Mouse (Mus musculus) cerebellum, postnatal 4 days (tissue): Measurements from ENCODE around the gene Man1c1.

Experiments
- DNase-seq, 2 experiments: peaks; one replicate each; pipeline ENCODE4 v3.0.0; 2022; ENCODE audit warnings: low spot score in 2 of 2, mixed read lengths in 1 of 2

Gene Man1c1

DNA sequence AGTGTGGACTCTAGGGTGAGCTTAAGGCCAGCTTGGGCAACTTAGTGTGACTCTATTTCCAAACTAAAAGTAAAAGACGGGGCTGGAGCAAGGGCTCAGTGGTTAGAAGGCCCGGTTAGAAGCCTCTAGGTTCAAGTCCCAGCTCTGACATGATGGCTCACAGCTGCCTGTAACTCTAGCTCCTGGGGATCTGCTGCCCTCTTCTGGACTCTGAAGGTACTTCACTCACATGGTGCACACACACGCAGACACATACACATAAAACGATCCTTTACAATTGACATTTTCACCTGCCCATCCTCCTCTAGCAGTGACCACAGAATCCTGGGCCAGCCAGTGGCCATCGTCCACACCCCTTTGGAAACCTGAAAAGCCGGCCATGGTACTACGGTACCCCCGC lies 154.2 kb downstream of the Man1c1 start:
- no peak for DNase-seq

GRCm38 (mm10) chr4:134548169-134548938 lies 155.7 kb downstream of the Man1c1 start:
- no peak for DNase-seq

DNA sequence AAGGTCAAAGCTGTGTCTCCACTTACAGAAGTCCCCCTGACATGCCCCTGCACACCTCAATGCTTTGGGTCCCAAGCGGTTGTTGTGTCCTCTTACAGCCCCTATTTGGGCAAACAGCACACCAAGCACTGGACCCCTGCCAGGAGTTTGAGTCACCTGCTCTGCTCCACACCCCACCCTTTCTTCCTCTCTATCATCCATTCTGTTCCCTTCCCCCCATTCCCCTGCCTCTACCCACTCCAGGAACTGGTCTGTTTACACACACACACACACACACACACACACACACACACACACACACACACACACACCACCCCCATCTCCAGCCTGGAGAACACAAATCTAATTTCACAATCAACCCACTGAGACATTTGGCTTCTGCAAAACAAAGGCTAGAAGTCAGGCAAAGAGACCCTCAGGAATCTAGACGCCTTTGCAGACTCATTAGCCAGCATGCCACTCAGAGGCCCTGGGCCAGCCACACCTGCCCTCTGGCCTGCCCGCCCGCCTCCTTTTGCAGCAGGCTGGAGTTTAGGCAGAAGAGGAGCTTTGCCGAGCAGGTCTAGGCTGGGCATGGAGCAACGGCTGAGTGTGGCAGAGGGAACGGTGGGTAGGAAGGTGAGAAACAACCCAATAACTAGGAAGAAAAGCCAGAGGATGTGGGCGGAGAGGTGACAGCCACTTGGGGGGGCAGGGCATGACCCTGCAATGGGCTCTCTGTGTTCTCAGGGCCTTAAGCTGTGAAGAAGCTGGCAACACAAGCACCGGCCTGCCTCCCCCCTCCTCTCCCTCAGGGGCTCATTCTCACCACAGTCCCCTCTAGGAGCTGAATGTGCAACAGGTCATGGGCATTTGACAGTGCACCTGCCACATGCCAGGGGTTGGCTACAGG lies 157.0 kb downstream of the Man1c1 start:
- DNase-seq: no peak

DNA sequence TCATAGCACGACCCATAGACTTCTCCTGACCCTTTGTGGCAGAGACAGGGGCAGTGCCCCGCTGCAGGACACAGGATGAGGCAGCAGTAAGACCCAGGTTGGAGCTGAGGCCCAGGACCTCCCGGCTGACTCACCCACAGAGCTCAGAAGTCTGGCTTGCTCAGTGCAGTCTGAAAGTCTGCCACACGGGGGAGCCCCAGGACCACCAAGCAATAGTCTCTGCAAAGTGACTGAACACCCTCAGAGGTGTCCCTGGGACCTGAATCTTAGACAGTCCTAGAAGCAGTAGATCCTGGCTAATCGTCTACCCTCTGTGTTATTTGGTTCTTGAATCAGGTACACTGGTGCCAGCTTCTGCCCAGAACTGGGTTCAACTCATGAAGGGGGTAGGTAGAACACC lies 160.8 kb downstream of the Man1c1 start:
- DNase-seq: peak; percentile 98

- no peak for DNase-seq
These were observed 161.4 kb downstream of the Man1c1 start for GRCm38 (mm10) chr4:134542726-134543125.

DNA sequence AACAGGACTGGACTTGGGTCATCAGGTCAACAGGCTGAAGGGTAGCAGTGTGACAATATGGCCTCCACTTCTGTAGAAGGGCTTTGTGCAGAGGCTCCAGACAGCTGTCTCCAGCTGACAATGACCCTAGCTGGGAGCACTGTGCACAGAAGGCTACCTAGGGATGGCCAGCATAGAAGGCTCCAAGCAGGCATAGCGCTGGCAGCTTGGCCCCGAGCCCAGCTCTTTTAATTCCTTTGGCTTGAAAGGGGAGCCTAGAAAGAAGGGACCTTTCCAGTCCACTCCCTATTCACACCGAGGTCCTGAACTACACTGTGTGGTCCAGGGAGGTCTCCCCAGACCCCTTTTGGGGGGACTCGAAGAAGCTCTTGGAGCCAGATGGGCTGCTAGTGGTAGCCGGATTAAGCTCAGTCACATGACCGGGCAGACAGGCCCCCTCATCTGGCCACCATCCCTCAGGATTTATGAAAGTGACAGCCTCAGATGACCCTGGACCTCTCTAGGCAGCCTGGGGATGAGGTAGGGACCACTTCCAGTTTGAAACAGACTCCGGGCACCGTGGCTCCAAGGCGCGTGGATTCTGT lies 165.0 kb downstream of the Man1c1 start:
- no peak for DNase-seq

GRCm38 (mm10) chr4:134535787-134536151 lies 168.3 kb downstream of the Man1c1 start:
- no peak for DNase-seq

DNA sequence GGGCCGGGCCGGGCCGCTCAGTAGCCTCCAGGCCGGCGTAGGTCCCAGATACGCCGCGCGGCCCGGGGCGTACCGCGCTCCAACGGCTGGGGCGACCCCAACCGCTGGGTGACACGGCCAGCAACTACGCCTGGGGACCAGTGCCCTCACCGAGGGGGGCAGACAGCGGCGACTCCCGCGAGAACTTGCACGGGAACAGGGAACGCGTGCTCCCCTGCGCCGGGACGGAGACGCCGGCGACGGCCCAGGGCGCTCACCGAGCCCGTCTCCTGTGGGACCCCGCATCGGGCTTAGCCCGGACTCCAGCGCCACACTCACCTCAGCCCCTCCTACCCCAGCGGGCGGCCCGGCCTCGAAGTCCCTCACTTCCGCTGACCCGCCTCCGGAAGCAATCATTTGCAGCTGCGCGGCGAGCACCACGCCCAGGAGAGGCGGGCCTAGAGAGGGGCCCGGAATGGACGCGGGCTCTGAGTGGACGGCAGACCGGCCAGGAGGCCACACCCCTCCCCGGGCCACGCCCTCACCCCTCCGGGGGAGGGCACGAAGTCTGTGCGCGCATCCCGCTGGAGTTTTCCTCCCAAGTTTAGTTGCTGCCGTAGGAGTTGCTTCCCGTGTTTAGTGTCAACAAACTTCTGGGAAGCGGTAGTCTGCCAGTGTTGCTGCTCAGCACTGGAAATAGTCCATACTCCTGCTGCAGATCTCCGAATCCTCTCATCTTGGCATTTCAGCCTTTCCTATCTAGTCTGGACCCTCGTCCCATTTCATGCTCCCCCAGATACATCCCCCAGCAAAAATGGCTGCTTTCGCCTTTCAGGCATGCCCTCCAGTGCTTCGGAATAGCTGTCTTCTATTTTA lies 168.9 kb downstream of the Man1c1 start, which contains the start of gene Mtfr1l:
TSS of gene Mtfr1l (minus strand) at position 456 of the 855 bp plus-strand sequence.
- peak; percentile 82 to 93 for DNase-seq

DNA sequence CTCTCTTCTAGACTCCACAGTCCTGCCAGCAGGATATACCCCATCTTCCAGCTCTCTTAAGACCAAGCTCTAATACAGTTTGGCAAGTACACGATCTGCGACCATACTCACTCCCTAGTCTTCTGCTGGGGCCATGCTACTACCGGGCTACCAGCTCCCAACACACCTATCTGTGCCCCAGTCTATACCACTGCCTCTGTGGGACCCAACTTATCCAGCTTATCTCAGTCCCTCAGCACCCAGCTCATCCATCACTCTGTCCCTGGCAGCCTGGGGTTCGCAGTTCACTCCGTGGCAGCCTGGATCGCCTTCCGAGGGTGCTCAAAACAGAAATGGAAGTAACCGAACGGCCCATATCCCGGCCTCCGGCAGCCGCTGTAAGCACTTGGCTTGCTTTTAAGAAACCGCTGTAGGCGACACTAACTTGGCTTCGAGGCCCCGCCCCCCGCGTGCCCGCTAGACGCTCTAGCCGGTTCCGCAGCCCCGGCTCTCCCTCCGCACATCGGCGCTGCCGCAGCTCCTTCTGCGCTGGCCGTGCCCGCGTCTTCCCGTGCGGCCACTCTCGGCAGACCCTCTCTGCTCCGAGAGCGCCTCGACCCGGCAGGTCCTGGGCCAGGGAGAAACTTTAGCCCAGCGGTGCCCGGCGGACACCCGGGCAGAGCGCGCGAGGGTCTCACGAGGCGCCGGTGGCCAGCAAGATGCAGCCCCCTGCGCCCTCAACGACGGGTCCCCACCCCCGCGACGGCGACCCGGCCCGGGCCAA lies 169.8 kb downstream of the Man1c1 start:
- peak in 1 of 2 experiments; percentile 54 for DNase-seq

DNA sequence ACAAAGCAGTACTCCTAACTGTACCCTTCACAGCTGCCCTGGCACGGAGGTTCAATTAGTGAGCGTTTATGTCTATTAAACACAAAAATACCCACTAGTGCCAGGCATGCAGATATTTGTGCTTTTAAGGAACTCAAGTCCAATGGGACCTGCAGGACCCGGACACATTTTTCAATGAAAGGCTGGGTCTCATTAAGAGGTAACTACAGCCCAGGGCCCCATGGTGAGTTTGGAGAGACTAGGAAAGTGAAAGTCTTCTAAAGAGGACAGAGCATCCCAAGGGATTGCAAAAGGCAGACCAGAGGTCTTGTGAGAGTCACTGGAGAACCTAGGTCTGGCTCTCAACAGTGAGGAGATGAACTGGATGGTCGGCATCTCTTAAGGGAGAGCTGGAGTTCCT lies 170.7 kb downstream of the Man1c1 start:
- no peak for DNase-seq

- DNase-seq: no peak
These were observed 171.2 kb downstream of the Man1c1 start for GRCm38 (mm10) chr4:134532928-134533327.

- no peak for DNase-seq
These were observed 177.9 kb downstream of the Man1c1 start for GRCm38 (mm10) chr4:134526220-134526619.

DNA sequence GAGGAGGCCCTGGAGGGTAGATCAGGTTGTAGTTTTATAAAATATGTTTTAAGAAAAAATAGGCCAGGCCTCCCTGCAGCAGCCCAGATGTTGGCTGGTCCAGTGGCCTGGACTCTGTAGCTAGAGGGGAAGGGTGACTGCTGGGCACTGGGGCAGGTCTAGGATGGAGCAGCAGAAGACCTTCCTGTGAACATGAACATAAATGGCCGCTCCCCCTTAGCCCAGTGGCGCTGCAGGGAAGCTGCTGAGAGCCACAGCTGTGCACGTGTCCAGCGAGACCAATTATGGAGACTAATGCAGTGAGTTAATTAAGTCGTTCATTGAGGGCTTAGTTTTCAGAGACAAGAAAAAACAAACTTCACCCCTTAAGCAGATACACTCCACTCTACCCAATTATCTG lies 178.3 kb downstream of the Man1c1 start:
- DNase-seq: no peak

DNA sequence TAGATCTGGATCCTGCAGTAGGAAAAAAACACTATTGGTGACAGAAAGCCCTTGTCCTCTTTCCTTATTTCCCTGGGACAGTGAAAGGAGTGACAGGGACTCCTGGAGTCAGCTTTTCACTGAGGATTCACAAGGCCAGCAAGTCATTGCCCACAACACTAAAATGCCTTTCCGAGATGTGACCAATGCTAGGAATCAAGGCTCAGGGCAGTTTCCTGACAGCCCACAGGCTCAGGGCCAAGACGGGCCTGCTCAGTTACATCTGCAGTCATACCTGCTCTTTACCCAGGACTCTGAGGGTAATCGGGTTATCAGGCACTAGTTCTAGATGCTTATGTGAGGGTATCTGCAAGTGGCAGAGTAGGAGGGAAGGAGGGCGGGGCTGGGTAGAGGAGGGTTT lies 180.6 kb downstream of the Man1c1 start:
- no peak for DNase-seq

- DNase-seq: no peak
These were observed 184.8 kb downstream of the Man1c1 start for GRCm38 (mm10) chr4:134519281-134519680.

- DNase-seq: no peak
These were observed 185.5 kb downstream of the Man1c1 start for GRCm38 (mm10) chr4:134518541-134518940.

DNA sequence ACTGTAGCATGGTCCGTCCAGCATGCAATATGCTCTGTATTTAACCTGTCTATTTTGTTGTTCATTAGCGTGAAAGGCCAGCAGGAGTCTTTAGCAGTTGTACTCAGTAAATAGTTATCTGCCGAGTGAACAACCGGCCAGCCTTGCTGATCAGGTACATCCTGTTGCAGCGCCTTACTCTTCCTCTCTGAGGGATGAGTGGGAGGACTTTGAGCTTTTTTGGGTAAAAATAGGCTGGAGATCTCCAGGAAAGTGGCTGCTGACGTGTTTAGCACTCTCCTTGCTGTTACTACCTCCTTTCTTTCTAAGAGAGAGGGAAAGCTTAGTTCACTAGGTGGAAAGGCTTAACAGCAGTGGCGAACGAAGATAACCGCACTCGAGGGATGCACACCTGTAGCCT lies 186.4 kb downstream of the Man1c1 start:
- DNase-seq: no peak

DNA sequence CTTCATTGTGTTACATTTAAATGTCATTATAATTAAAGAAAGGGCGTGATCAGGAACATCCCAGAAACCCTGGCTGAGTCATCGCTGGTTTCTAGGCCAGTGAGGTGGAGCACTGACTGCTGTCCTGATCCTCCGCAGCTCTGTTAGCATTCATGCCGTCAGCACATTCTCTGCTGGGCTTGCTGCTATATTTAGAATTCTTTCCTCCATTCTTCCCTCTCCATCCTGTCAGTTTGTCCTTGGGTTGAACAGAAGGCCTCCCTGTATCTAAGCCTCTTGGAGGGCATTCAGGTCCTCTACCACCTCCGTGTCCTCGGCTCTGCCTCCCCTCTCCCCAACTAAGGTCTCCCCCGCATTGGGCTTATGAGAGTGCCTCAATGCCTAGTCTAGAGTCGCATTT lies 187.1 kb downstream of the Man1c1 start:
- no peak for DNase-seq

DNA sequence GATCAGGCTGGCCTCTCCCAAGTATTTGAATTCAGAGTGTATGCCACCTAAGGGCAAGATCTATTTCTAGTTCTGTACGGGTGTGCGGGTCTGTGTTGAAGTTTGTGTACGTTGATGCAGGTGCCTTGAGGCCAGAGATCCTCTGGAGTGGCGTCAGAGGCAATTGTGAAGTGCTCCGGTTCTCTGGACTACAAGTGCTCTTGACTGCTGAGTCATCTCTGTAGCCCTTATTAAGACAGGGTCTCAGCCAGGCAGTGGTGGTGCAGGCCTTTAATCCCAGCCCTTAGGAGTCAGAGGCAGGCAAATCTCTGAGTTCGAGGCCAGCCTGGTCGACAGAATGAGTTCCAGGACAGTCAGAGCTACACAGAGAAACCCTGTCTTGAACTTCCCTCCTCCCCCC lies 188.5 kb downstream of the Man1c1 start:
- no peak for DNase-seq

- DNase-seq: no peak
These were observed 189.7 kb downstream of the Man1c1 start for GRCm38 (mm10) chr4:134514309-134514930.
